Mouse (Mus musculus) midbrain, embryonic 16.5 days (tissue): Measurements from ENCODE around the gene St8sia6. TPM values are rescaled to one million over a fixed set of nuclear protein-coding genes. Genes with fewer than 3 reads are reported as not detected.
"Not testable (repeated sequence)": the region's sequence is repeated elsewhere in the genome, so short reads cannot be mapped to it uniquely, and the experiment has no call there.

Experiments
- ATAC-seq: fragments of 200-750 bp; cut with Nextera tagmentation; 2 replicates; pipeline ENCODE4 v1.8.0; 2017; ENCODE audit warnings: moderate TSS enrichment
- H3K27ac ChIP-seq: fragments of 300-500 bp; sonication (generic); 2 replicates; pipeline ENCODE4 v1.5.1; 2014; ENCODE audit warnings: mild to moderate bottlenecking, low read length, mixed read lengths
- H3K27me3 ChIP-seq: fragments of 300-500 bp; sonication (generic); 2 replicates; pipeline ENCODE4 v1.6.1; 2014; ENCODE audit warnings: low read depth, low read length, mixed read lengths; ENCODE audit not compliant: control insufficient read depth, insufficient read depth
- H3K36me3 ChIP-seq: fragments of 300-500 bp; sonication (generic); 2 replicates; pipeline ENCODE4 v1.6.1; 2014; ENCODE audit warnings: mild to moderate bottlenecking, low read length, moderate library complexity, mixed read lengths; ENCODE audit not compliant: control insufficient read depth, insufficient read depth
- H3K4me1 ChIP-seq: fragments of 300-500 bp; sonication (generic); 2 replicates; pipeline ENCODE4 v1.6.1; 2014; ENCODE audit warnings: mild to moderate bottlenecking, low read length, mixed read lengths; ENCODE audit not compliant: control insufficient read depth, insufficient read depth
- H3K4me2 ChIP-seq: fragments of 300-500 bp; sonication (generic); 2 replicates; pipeline ENCODE4 v1.6.1; 2014; ENCODE audit warnings: mild to moderate bottlenecking, low read length, mixed read lengths
- H3K4me3 ChIP-seq: fragments of 300-500 bp; sonication (generic); 2 replicates; pipeline ENCODE4 v1.5.1; 2014; ENCODE audit warnings: low read depth, mild to moderate bottlenecking, low read length, moderate library complexity, mixed read lengths
- H3K9ac ChIP-seq: fragments of 300-500 bp; sonication (generic); 2 replicates; pipeline ENCODE4 v1.6.1; 2014; ENCODE audit warnings: low read depth, low read length, mixed read lengths
- H3K9me3 ChIP-seq: fragments of 300-500 bp; sonication (generic); replicated peaks from 2 replicates; pipeline ENCODE4 v1.6.1; 2014; ENCODE audit warnings: mild to moderate bottlenecking, low read length, mixed read lengths; ENCODE audit not compliant: control insufficient read depth, poor library complexity, severe bottlenecking
- WGBS: fragments of 180-500 bp; shearing (Covaris S2); extraction: QIAGEN DNeasy Blood & Tissue Kit; methylation state at CpG from one replicate; pipeline ENCODE4 v1.1.7; 2014; 5-methylcytosine and 5-hydroxymethylcytosine counted together
- polyA plus RNA-seq: library from polyadenylated mRNA; unstranded; fragments of >200 nt; fragmentation: Nextera tagmentation; extraction: Ambion mirVana; gene quantifications from 2 replicates; pipeline ENCODE4 v1.2.1, GENCODE M21; 2015

Gene St8sia6
- polyA plus RNA-seq, 1 experiment from 2014 or later, result 1.9 TPM

- ATAC-seq, result no peak
- Histone ChIP-seq H3K4me1 (no peaks in the 10 kb centered on the region), H3K4me2 (no peak overlapping the region), H3K36me3 (no peaks in the 10 kb centered on the region), H3K27ac (no peak overlapping the region), H3K9me3 (no peaks in the 10 kb centered on the region), H3K9ac (no peak overlapping the region), H3K4me3 (no peak overlapping the region), H3K27me3 (no peaks in the 10 kb centered on the region)
- 70% methylated on average over 1 of the region's 1 CpGs for WGBS
Observed at GRCm38 (mm10) chr2:13634866-13635265, 159.0 kb downstream of the St8sia6 start.

GRCm38 (mm10) chr2:13630136-13630832 lies 163.6 kb downstream of the St8sia6 start:
- no peaks in the 10 kb centered on the region for H3K27me3 ChIP-seq
- no peak overlapping the region for H3K4me2 ChIP-seq
- 83% methylated on average over 7 of the region's 7 CpGs for WGBS
- no peak overlapping the region for H3K4me3 ChIP-seq
- H3K9me3 ChIP-seq, result no peaks in the 10 kb centered on the region
- no peak overlapping the region for H3K27ac ChIP-seq
- H3K9ac ChIP-seq, result no peak overlapping the region
- no peaks in the 10 kb centered on the region for H3K36me3 ChIP-seq
- no peak for ATAC-seq
- no peaks in the 10 kb centered on the region for H3K4me1 ChIP-seq

DNA sequence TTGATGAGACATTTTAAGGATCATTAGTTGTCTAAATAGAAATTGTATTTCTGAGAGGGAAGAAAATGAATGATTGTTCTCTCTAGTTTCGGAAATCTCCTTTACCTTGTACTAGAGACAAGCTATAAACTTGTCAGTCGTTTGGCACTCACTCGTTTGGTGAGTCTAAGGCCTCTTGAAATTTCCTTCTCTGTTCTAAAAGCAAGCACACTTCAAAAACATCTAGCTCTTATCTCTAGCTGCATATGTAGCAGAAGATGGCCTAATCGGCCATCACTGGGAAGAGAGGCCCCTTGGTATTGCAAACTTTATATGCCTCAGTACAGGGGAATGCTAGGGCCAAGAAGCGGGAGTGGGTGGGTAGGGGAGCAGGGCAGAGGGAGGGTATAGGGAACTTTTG lies 190.2 kb downstream of the St8sia6 start:
- not testable (repeated sequence) for H3K36me3 ChIP-seq, H3K27ac ChIP-seq, H3K9ac ChIP-seq, H3K27me3 ChIP-seq, ATAC-seq, H3K4me1 ChIP-seq, H3K9me3 ChIP-seq, H3K4me3 ChIP-seq, H3K4me2 ChIP-seq
- WGBS, result 87% methylated on average over 5 of the region's 5 CpGs

- H3K27me3 ChIP-seq, result no peaks in the 10 kb centered on the region
Observed at GRCm38 (mm10) chr2:13603093-13603492, 190.8 kb downstream of the St8sia6 start.

More at GRCm38 (mm10) chr2:13603093-13603492, 190.8 kb downstream of the St8sia6 start:
- no peaks in the 10 kb centered on the region for H3K4me1 ChIP-seq
- no peak for ATAC-seq
- H3K27ac ChIP-seq, result no peak overlapping the region
- no peaks in the 10 kb centered on the region for H3K9me3 ChIP-seq
- H3K9ac ChIP-seq, result no peak overlapping the region
- H3K36me3 ChIP-seq, result no peaks in the 10 kb centered on the region
- H3K4me3 ChIP-seq, result no peak overlapping the region
- no peak overlapping the region for H3K4me2 ChIP-seq

Other genes with a start within 250 kb of the St8sia6 start
- gene Trdmt1, start 249.4 kb downstream of the St8sia6 start, polyA plus RNA-seq, result 7.3 and 8.5 TPM in 2 replicates
- 306 and 363 TPM in 2 replicates for gene Vim, start 220.1 kb downstream of the St8sia6 start, polyA plus RNA-seq